In the genomic region with DNA sequence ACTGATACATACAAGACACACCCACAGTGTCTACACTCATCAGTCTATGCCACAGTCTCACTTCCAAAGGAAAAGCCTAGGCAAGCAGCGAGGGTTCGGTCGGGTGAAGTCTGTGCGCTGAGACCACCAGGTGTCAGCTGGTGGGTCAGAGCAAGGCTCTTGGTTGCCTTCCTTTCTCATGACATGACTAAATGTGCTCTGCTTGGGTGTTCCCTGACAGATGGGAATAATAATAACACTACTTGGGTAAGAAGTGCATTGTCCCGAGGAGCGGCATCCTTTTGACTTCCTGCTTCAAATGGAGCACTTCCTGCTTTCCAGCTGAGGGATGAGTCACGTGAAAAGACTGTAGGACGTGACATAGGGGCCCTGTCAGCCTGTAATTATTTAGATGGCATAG, we compare ENCODE assay signal across 12 mouse cellular contexts.
DNase-seq lines count a peak whose midpoint lies in the region; ATAC-seq and TF ChIP-seq lines count a peak whose summit lies in the region.
"Had no signal": no experiment of that assay in that cellular context is flagged by ENCODE, and none has a peak within 500 bp of the region (broad histone marks: within the 10 kb centered on the region; RNA-seq: fewer than 3 reads in every experiment).

No protein-coding gene starts in this region.

- no peak overlapping the region for H3K27ac ChIP-seq in heart, embryonic 12.5 days (ENCODE audit: poor library complexity, severe bottlenecking)
- H3K27ac ChIP-seq in CH12.LX (ENCODE audit: insufficient read depth, low read depth): no peak overlapping the region
- peak overlapping the region; percentile 43; the same call in 1 of the 2 replicates for H3K27ac ChIP-seq in lung, postnatal 0 days (ENCODE audit: low read length)
- H3K27ac ChIP-seq: hindbrain, embryonic 10.5 days had no signal

- dilution Hi-C loops in CH12.LX (cut with MboI; ENCODE audit: extremely low pct_ligation_motif_present, extremely low pct_unique_long_range_greater_than_20kb, low sequenced_read_pairs): no loop called here

- ATAC-seq in heart, embryonic 12.5 days (ENCODE audit: insufficient number of reproducible peaks, low FRiP score): no peak
- ATAC-seq in lung, postnatal 0 days: peak; percentile 91

- in situ Hi-C loops in CH12.LX (cut with MboI; ENCODE audit: low pct_ligation_motif_present, low pct_unique_long_range_greater_than_20kb, low sequenced_read_pairs): no loop called here

- no peak for TF ChIP-seq EP300 in CH12.LX (IDR thresholded peaks at IDR 0.05; ENCODE audit: low read length)
- TF ChIP-seq EP300 in lung, postnatal 0 days (IDR thresholded peaks at IDR 0.05): peak; percentile 91

- TF ChIP-seq POLR2A in CH12.LX (IDR thresholded peaks at IDR 0.05; ENCODE audit: low read depth, low read length): no peak

- no peak overlapping the region for H3K4me2 ChIP-seq in heart, embryonic 12.5 days
- no peak overlapping the region for H3K4me2 ChIP-seq in CH12.LX (ENCODE audit: insufficient read depth, low read depth, poor library complexity, severe bottlenecking)
- H3K4me2 ChIP-seq in lung, postnatal 0 days (replicated peaks; ENCODE audit: low read depth, low read length): no peak overlapping the region

- no peaks in the 10 kb centered on the region for H3K79me2 ChIP-seq in CH12.LX (replicated peaks; ENCODE audit: control insufficient read depth, extremely low read depth, insufficient read depth, poor library complexity, severe bottlenecking)

- no peak overlapping the region for H3K9ac ChIP-seq in heart, embryonic 12.5 days
- H3K9ac ChIP-seq in CH12.LX (ENCODE audit: insufficient read depth, low read depth): no peak overlapping the region
- no peak overlapping the region for H3K9ac ChIP-seq in lung, postnatal 0 days (replicated peaks; ENCODE audit: low read depth)

- WGBS in heart, embryonic 12.5 days: 65% methylated on average over 8 of the region's 8 CpGs
- WGBS in lung, postnatal 0 days: 45% methylated on average over 8 of the region's 8 CpGs

- no peak overlapping the region for H3K4me3 ChIP-seq in heart, embryonic 12.5 days
- H3K4me3 ChIP-seq in CH12.LX (replicated peaks in 1 of 3; ENCODE audit: low read depth in 2 of 3, low read length in 2 of 3, poor library complexity in 1 of 3): peak overlapping the region in 1 of 3 experiments; percentile 7
- H3K4me3 ChIP-seq in lung, postnatal 0 days (ENCODE audit: low read depth, low read length): no peak overlapping the region
- H3K4me3 ChIP-seq: hindbrain, embryonic 10.5 days had no signal

- TF ChIP-seq RAD21 in CH12.LX (IDR thresholded peaks at IDR 0.05; ENCODE audit: low read depth, low read length): no peak

- no peaks in the 10 kb centered on the region for H3K4me1 ChIP-seq in heart, embryonic 12.5 days (replicated peaks)
- peaks cover 8 to 13% of the 10 kb centered on the region in 2 experiments; a peak in 2 of 4 replicates for H3K4me1 ChIP-seq in CH12.LX (ENCODE audit: control insufficient read depth in 1 of 2, insufficient read depth in 2 of 2)
- H3K4me1 ChIP-seq in lung, postnatal 0 days (ENCODE audit: insufficient read depth, low read depth, low read length): no peaks in the 10 kb centered on the region

- no peaks in the 10 kb centered on the region for H3K27me3 ChIP-seq in heart, embryonic 12.5 days (replicated peaks)
- H3K27me3 ChIP-seq in CH12.LX (replicated peaks): no peaks in the 10 kb centered on the region
- H3K27me3 ChIP-seq in lung, postnatal 0 days (replicated peaks; ENCODE audit: insufficient read depth, low read length): no peaks in the 10 kb centered on the region

- TF ChIP-seq CTCF in CH12.LX (conservative IDR thresholded peaks at IDR 0.05 in 1 of 2, IDR thresholded peaks at IDR 0.05 in 1 of 2; ENCODE audit: low read depth in 2 of 2, low read length in 2 of 2): no peak
- peak; percentile 52 for TF ChIP-seq CTCF in lung, postnatal 0 days (IDR thresholded peaks at IDR 0.05)

- no peaks in the 10 kb centered on the region for H3K9me3 ChIP-seq in heart, embryonic 12.5 days (replicated peaks)
- no peaks in the 10 kb centered on the region for H3K9me3 ChIP-seq in CH12.LX (replicated peaks; ENCODE audit: low read length)
- no peaks in the 10 kb centered on the region for H3K9me3 ChIP-seq in lung, postnatal 0 days (ENCODE audit: low read length)
- H3K9me3 ChIP-seq: hindbrain, embryonic 10.5 days had no signal

- H3K36me3 ChIP-seq in heart, embryonic 12.5 days: no peaks in the 10 kb centered on the region
- no peaks in the 10 kb centered on the region for H3K36me3 ChIP-seq in CH12.LX (replicated peaks in 1 of 2; ENCODE audit: control insufficient read depth in 1 of 2, insufficient read depth in 1 of 2, low read length in 1 of 2)
- no peaks in the 10 kb centered on the region for H3K36me3 ChIP-seq in lung, postnatal 0 days (ENCODE audit: insufficient read depth, low read length)
- H3K36me3 ChIP-seq: hindbrain, embryonic 10.5 days had no signal

- DNase-seq in heart, adult 11 months: peak; percentile 98
- DNase-seq in CH12.LX (ENCODE audit: extremely low read depth): no peak
- DNase-seq in kidney, adult 8-10 months: peak; percentile 42 to 62
- peak; percentile 73 for DNase-seq in lung, postnatal 0 days (ENCODE audit: low spot score)
- no peak for DNase-seq in spleen, postnatal 14 days (ENCODE audit: low spot score in 2 of 2)
- DNase-seq in Muller cell, postnatal 12 days (ENCODE audit: inconsistent ontology term): no peak
- no peak for DNase-seq in right cerebral cortex, adult 2 months (ENCODE audit: low spot score in 2 of 2)
- DNase-seq: liver; midbrain, embryonic 14.5 days; thymus, postnatal 25 days had no signal

TF ChIP-seq in CH12.LX, 34 proteins besides CTCF, POLR2A, EP300 and RAD21:
- TF ChIP-seq ZKSCAN1 (IDR thresholded peaks at IDR 0.05; ENCODE audit: borderline replicate concordance, low read depth, low read length) (no peak), ELF1 (IDR thresholded peaks at IDR 0.05; ENCODE audit: low read depth, low read length) (peak; percentile 37; the same call in 1 of the 2 replicates), JUN (IDR thresholded peaks at IDR 0.05; ENCODE audit: insufficient read depth, low read depth, low read length) (no peak), BHLHE40 (IDR thresholded peaks at IDR 0.05; ENCODE audit: low read depth, low read length) (peak; percentile 49), USF1 (IDR thresholded peaks at IDR 0.05; ENCODE audit: low read depth, low read length) (no peak)

Comparison
In these comparisons a context has a peak if more than half of its experiments do, and no peak if none do; other contexts are left out.
1. DNase-seq: peak in heart, adult 11 months (single experiment), kidney, adult 8-10 months (2 of 2) and lung, postnatal 0 days (single experiment); none in CH12.LX (single experiment), spleen, postnatal 14 days (0 of 2), Muller cell, postnatal 12 days (single experiment) and right cerebral cortex, adult 2 months (0 of 2).